Mouse (Mus musculus): Measurements from ENCODE around the gene Lactbl1.

Gene Lactbl1

DNA sequence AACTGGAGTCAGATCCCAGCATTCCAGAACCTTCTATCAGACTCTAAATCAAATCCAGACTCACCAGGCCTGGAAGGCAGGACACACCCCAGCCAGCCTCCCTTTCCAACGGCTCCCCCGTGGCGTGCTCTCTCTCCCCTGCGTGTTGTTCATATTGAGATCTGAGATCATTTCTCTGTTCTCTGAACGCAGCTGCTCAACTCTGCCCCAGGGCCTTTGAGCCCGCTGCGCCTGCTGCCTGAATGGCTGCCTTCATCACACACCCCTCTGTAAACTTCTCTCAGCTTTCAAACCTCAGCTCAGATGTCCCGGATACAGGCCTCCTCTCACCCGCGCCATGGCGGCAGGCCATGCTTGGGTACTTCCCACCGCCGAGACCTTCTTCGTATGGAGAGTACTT lies 58.2 kb downstream of the Lactbl1 start:
- DNase-seq (ENCODE audit: low read depth, low spot score), result no peak

DNA sequence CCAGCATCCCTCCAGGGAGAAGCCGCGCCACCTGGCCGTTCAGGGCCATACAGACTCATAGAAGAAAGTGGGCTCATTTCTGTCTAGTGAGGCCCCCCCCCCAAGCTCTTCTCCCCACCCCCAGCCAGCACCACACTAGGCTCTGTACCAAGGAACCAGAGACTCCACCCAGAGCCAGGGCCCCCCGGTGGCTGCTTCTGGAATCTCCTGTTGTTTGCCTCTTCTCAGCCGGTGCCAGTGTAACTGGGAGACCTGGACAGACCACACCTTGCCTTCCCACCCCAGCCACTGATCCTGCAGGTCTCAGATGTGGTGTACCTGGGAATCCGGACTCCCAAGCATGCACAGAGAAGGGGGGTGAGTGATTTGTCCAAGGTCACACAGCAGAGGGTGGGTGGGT lies 62.1 kb downstream of the Lactbl1 start:
- DNase-seq (ENCODE audit: low read depth, low spot score), result no peak

DNA sequence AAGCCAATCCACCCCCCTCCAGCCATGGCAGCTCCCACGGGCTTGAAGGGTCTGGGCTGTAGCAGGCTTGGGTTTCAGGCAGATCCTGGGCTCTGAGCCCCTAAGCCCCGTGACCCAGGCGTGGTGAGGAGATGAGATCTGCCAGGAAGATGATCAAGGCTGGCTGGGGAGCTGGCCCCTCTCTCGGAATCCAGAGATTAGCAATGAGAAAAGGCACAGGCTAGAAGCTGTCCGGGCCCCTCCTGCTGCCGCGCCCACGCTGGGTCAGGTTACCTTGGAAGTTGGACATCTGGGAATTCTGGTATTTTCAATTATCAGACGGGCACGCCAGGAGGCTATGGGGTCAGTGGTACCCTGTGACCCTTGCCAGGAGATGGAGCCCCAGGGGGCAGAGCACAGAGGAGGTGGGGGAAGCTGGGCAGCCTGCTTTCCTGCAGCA lies 63.0 kb downstream of the Lactbl1 start:
- no peak for DNase-seq (ENCODE audit: low read depth, low spot score)

DNA sequence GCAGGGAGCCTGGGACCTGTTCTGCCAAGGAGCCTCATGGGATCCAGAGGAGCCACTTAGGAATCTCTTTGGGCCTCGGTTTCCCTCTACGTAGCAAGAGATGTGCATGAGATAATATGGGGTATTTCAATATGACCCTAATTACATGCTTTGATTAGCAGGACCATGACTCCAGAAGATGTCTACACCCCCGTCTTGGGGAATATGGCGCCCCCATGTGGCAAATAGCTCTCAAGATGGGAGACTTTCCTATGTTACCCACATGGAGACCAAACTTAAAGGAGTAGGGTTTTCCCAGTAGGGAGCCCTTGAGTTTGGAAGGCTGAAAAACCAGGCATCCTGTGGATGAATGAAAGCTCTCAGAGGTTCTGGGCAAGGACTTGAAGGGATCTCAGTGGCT lies 65.7 kb downstream of the Lactbl1 start:
- no peak for DNase-seq (ENCODE audit: low read depth, low spot score)
